Comparison of ENCODE assay signal across 18 mouse cellular contexts in the genomic region with DNA sequence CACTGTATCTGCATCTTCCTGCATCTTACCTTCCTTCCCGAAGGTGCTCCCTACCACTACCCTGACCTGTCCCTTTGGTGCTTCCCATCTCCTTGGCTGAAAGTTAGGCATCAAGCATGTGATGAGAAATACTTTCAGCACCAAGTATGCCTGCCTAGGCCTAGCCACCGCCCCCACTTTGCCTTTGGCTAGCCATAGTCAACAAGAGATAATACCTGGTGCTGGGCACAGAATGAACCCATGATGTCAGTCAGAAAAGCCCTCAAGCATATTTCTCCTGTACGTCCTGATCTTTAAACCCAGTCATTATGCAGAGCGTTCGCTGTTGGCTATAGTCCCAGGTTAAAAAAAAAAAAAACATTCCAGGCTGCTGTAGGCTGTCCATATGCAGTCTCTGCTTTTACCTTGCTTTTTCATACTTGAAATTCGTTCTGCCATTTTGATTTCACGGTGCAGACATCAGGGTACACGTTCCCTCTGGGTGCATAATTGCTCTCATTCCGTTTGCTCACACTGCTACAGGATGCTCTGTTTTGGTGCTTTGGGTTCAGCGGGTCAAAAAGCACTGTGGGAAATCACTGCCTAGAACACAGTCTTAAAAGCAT. TPM values are rescaled to one million over a fixed set of nuclear protein-coding genes. Genes with fewer than 3 reads are reported as not detected.
DNase-seq lines count a peak whose midpoint lies in the region; ATAC-seq and TF ChIP-seq lines count a peak whose summit lies in the region.
"Had no signal": no experiment of that assay in that cellular context is flagged by ENCODE, and none has a peak within 500 bp of the region (broad histone marks: within the 10 kb centered on the region; RNA-seq: fewer than 3 reads in every experiment).

No protein-coding gene starts in this region.

- no peaks in the 10 kb centered on the region for H3K9me3 ChIP-seq in embryonic facial prominence, embryonic 11.5 days (replicated peaks; ENCODE audit: control insufficient read depth, low read length)
- H3K9me3 ChIP-seq in embryonic facial prominence, embryonic 10.5 days: no peaks in the 10 kb centered on the region
- no peaks in the 10 kb centered on the region for H3K9me3 ChIP-seq in hindbrain, postnatal 0 days (ENCODE audit: low read length)
- H3K9me3 ChIP-seq in hindbrain, embryonic 10.5 days: no peaks in the 10 kb centered on the region
- no peaks in the 10 kb centered on the region for H3K9me3 ChIP-seq in midbrain, postnatal 0 days (ENCODE audit: low read length)
- H3K9me3 ChIP-seq: kidney, embryonic 15.5 days; liver, embryonic 15.5 days had no signal

- no peak overlapping the region for H3K4me2 ChIP-seq in embryonic facial prominence, embryonic 11.5 days (ENCODE audit: low read depth, low read length)
- H3K4me2 ChIP-seq in hindbrain, postnatal 0 days (ENCODE audit: low read depth, low read length): no peak overlapping the region
- no peak overlapping the region for H3K4me2 ChIP-seq in midbrain, postnatal 0 days (ENCODE audit: low read depth, low read length, poor library complexity, severe bottlenecking)
- H3K4me2 ChIP-seq: heart, embryonic 11.5 days; kidney, embryonic 15.5 days; liver, embryonic 15.5 days had no signal

- H3K4me3 ChIP-seq in embryonic facial prominence, embryonic 11.5 days (ENCODE audit: low read depth, low read length): no peak overlapping the region
- H3K4me3 ChIP-seq in embryonic facial prominence, embryonic 10.5 days: no peak overlapping the region
- H3K4me3 ChIP-seq in hindbrain, postnatal 0 days (ENCODE audit: low read length): no peak overlapping the region
- no peak overlapping the region for H3K4me3 ChIP-seq in hindbrain, embryonic 10.5 days
- no peak overlapping the region for H3K4me3 ChIP-seq in midbrain, postnatal 0 days (ENCODE audit: low read depth, low read length)
- H3K4me3 ChIP-seq: kidney, embryonic 15.5 days; liver, embryonic 15.5 days had no signal

- H3K36me3 ChIP-seq in embryonic facial prominence, embryonic 11.5 days (replicated peaks; ENCODE audit: control insufficient read depth, insufficient read depth, low read depth, low read length): no peaks in the 10 kb centered on the region
- H3K36me3 ChIP-seq in embryonic facial prominence, embryonic 10.5 days (replicated peaks): no peaks in the 10 kb centered on the region
- H3K36me3 ChIP-seq in hindbrain, postnatal 0 days (ENCODE audit: insufficient read depth, low read length): no peaks in the 10 kb centered on the region
- no peaks in the 10 kb centered on the region for H3K36me3 ChIP-seq in hindbrain, embryonic 10.5 days
- no peaks in the 10 kb centered on the region for H3K36me3 ChIP-seq in midbrain, postnatal 0 days (ENCODE audit: insufficient read depth, low read length)
- H3K36me3 ChIP-seq: kidney, embryonic 15.5 days; liver, embryonic 15.5 days had no signal

- no peaks in the 10 kb centered on the region for H3K27me3 ChIP-seq in embryonic facial prominence, embryonic 11.5 days (ENCODE audit: control insufficient read depth, insufficient read depth, low read length)
- no peaks in the 10 kb centered on the region for H3K27me3 ChIP-seq in embryonic facial prominence, embryonic 10.5 days (replicated peaks; ENCODE audit: low read depth, poor library complexity, severe bottlenecking)
- H3K27me3 ChIP-seq in hindbrain, postnatal 0 days (ENCODE audit: insufficient read depth, low read length): no peaks in the 10 kb centered on the region
- no peaks in the 10 kb centered on the region for H3K27me3 ChIP-seq in hindbrain, embryonic 10.5 days (ENCODE audit: insufficient read depth, poor library complexity, severe bottlenecking)
- H3K27me3 ChIP-seq in midbrain, postnatal 0 days (ENCODE audit: insufficient read depth, low read length): no peaks in the 10 kb centered on the region
- H3K27me3 ChIP-seq: kidney, embryonic 15.5 days; liver, embryonic 15.5 days had no signal

- H3K9ac ChIP-seq in embryonic facial prominence, embryonic 11.5 days (replicated peaks; ENCODE audit: low read length): no peak overlapping the region
- no peak overlapping the region for H3K9ac ChIP-seq in hindbrain, postnatal 0 days (replicated peaks; ENCODE audit: low read length)
- no peak overlapping the region for H3K9ac ChIP-seq in midbrain, postnatal 0 days (replicated peaks; ENCODE audit: low read length, poor library complexity, severe bottlenecking)
- H3K9ac ChIP-seq: kidney, embryonic 15.5 days; liver, embryonic 15.5 days had no signal

- no peak overlapping the region for H3K27ac ChIP-seq in embryonic facial prominence, embryonic 11.5 days (replicated peaks; ENCODE audit: low read depth, low read length)
- H3K27ac ChIP-seq in embryonic facial prominence, embryonic 10.5 days (replicated peaks): no peak overlapping the region
- H3K27ac ChIP-seq in hindbrain, postnatal 0 days: no peak overlapping the region
- no peak overlapping the region for H3K27ac ChIP-seq in hindbrain, embryonic 10.5 days
- no peak overlapping the region for H3K27ac ChIP-seq in midbrain, postnatal 0 days (ENCODE audit: low read depth, low read length)
- H3K27ac ChIP-seq: kidney, embryonic 15.5 days; liver, embryonic 15.5 days; macrophage; stomach, postnatal 0 days had no signal

- no peaks in the 10 kb centered on the region for H3K4me1 ChIP-seq in embryonic facial prominence, embryonic 11.5 days (ENCODE audit: control insufficient read depth, insufficient read depth, low read length)
- H3K4me1 ChIP-seq in embryonic facial prominence, embryonic 10.5 days: peaks cover 16% of the 10 kb centered on the region
- H3K4me1 ChIP-seq in hindbrain, postnatal 0 days (ENCODE audit: insufficient read depth, low read length): no peaks in the 10 kb centered on the region
- peaks cover 19% of the 10 kb centered on the region for H3K4me1 ChIP-seq in hindbrain, embryonic 10.5 days (replicated peaks)
- H3K4me1 ChIP-seq in midbrain, postnatal 0 days (ENCODE audit: insufficient read depth, low read length): no peaks in the 10 kb centered on the region
- H3K4me1 ChIP-seq: liver, embryonic 15.5 days had no signal

- ATAC-seq in embryonic facial prominence, embryonic 11.5 days (replicated peaks; ENCODE audit: insufficient number of reproducible peaks, low FRiP score, low TSS enrichment, low read depth): no peak
- 0 out of 2 replicates have a peak, but pooled peaks have one; percentile 29 for ATAC-seq in hindbrain, postnatal 0 days
- peak; percentile 24; the same call in 1 of the 2 replicates for ATAC-seq in midbrain, postnatal 0 days (ENCODE audit: low FRiP score)
- no peak for ATAC-seq in frontal cortex, adult (ENCODE audit: low TSS enrichment)

- WGBS in embryonic facial prominence, embryonic 11.5 days: 73% methylated on average over 10 of the region's 10 CpGs
- 77% methylated on average over 10 of the region's 10 CpGs for WGBS in embryonic facial prominence, embryonic 10.5 days
- 52% methylated on average over 10 of the region's 10 CpGs for WGBS in hindbrain, postnatal 0 days
- WGBS in hindbrain, embryonic 10.5 days: 79% methylated on average over 10 of the region's 10 CpGs
- WGBS in midbrain, postnatal 0 days: 39% methylated on average over 10 of the region's 10 CpGs

- DNase-seq in embryonic facial prominence, embryonic 11.5 days (ENCODE audit: low spot score): peak; percentile 9
- no peak for DNase-seq in embryonic facial prominence, embryonic 10.5 days (ENCODE audit: low spot score)
- DNase-seq in hindbrain, postnatal 0 days (ENCODE audit: low spot score): no peak
- no peak for DNase-seq in hindbrain, embryonic 10.5 days (ENCODE audit: low spot score)
- peak; percentile 85 for DNase-seq in gonadal fat pad, adult 2 months (ENCODE audit: low read depth)
- no peak for DNase-seq in midbrain, postnatal 0 days (ENCODE audit: low spot score)
- DNase-seq in right cerebral cortex, postnatal 10 days (ENCODE audit: low spot score in 2 of 2): no peak
- DNase-seq: adrenal gland, postnatal 10 days; cerebellum, adult 2 months; cerebellum, postnatal 25 days; kidney, adult 11 months; kidney, postnatal 4 days had no signal

- TF ChIP-seq CTCF in hindbrain, postnatal 0 days (IDR thresholded peaks at IDR 0.05; ENCODE audit: low read depth): no peak
- no peak for TF ChIP-seq CTCF in midbrain, postnatal 0 days (IDR thresholded peaks at IDR 0.05)

RNA-seq across cellular contexts. Expression of a gene that starts 13.9 kb away (rescaled TPM):
- polyA plus RNA-seq in embryonic facial prominence, embryonic 11.5 days (2014; fragmentation: Nextera tagmentation; extraction: Ambion mirVana): 36.4 and 39.2 TPM in 2 replicates
- 34.6 and 38.0 TPM in 2 replicates for polyA plus RNA-seq in embryonic facial prominence, embryonic 10.5 days (2016; fragmentation: Nextera tagmentation; extraction: Ambion mirVana)
- 17.4 and 20.9 TPM in 2 replicates for total RNA-seq in hindbrain, postnatal 0 days (2014; rRNA removed)
- 25.6 and 28.0 TPM in 2 replicates for polyA plus RNA-seq in hindbrain, postnatal 0 days (2015; fragmentation: Nextera tagmentation; extraction: Ambion mirVana)
- polyA plus RNA-seq in hindbrain, embryonic 10.5 days (2016; fragmentation: Nextera tagmentation; extraction: Ambion mirVana): 24.5 and 35.5 TPM in 2 replicates
- polyA plus RNA-seq in gonadal fat pad, adult 2 months (2012; rRNA removed): 9.0 and 9.7 TPM in 2 replicates
- 23.9 and 24.3 TPM in 2 replicates for total RNA-seq in midbrain, postnatal 0 days (2014; rRNA removed)
- polyA plus RNA-seq in midbrain, postnatal 0 days (2015; fragmentation: Nextera tagmentation; extraction: Ambion mirVana): 20.3 and 25.1 TPM in 2 replicates

RNA-seq across cellular contexts. Expression of a gene that starts 41.7 kb away (rescaled TPM):
- polyA plus RNA-seq in embryonic facial prominence, embryonic 11.5 days (2014; fragmentation: Nextera tagmentation; extraction: Ambion mirVana): 1.5 and 2.2 TPM in 2 replicates
- 3.9 and 4.0 TPM in 2 replicates for polyA plus RNA-seq in embryonic facial prominence, embryonic 10.5 days (2016; fragmentation: Nextera tagmentation; extraction: Ambion mirVana)
- 4.2 and 5.0 TPM in 2 replicates for total RNA-seq in hindbrain, postnatal 0 days (2014; rRNA removed)
- polyA plus RNA-seq in hindbrain, postnatal 0 days (2015; fragmentation: Nextera tagmentation; extraction: Ambion mirVana): 3.2 and 3.8 TPM in 2 replicates
- polyA plus RNA-seq in hindbrain, embryonic 10.5 days (2016; fragmentation: Nextera tagmentation; extraction: Ambion mirVana): 2.7 and 4.0 TPM in 2 replicates
- 2.5 and 2.7 TPM in 2 replicates for polyA plus RNA-seq in gonadal fat pad, adult 2 months (2012; rRNA removed)
- 3.0 and 9.2 TPM in 2 replicates for total RNA-seq in midbrain, postnatal 0 days (2014; rRNA removed)
- 1.5 and 2.2 TPM in 2 replicates for polyA plus RNA-seq in midbrain, postnatal 0 days (2015; fragmentation: Nextera tagmentation; extraction: Ambion mirVana)

Comparison
In these comparisons a context has a peak if more than half of its experiments do, and no peak if none do; other contexts are left out.
1. DNase-seq: peak in embryonic facial prominence, embryonic 11.5 days (single experiment) and gonadal fat pad, adult 2 months (single experiment); none in embryonic facial prominence, embryonic 10.5 days (single experiment), hindbrain, postnatal 0 days (single experiment), hindbrain, embryonic 10.5 days (single experiment), midbrain, postnatal 0 days (single experiment) and right cerebral cortex, postnatal 10 days (0 of 2).
2. ATAC-seq: peak in hindbrain, postnatal 0 days (single experiment) and midbrain, postnatal 0 days (single experiment); none in embryonic facial prominence, embryonic 11.5 days (single experiment) and frontal cortex, adult (single experiment).